Mouse (Mus musculus) lung, embryonic 16.5 days (tissue): ENCODE data around the gene Pafah2. TPM values are rescaled to one million over a fixed set of nuclear protein-coding genes. Genes with fewer than 3 reads are reported as not detected.
A peak's percentile ranks its signal among the peaks of the same experiment; 100 is the strongest.

Source experiments
- ATAC-seq: fragments of 200-750 bp; cut with Nextera tagmentation; 2 replicates; pipeline ENCODE4 v1.8.0; 2017; ENCODE audit warnings: low read depth, mild to moderate bottlenecking, moderate library complexity
- H3K27ac ChIP-seq: fragments of 300-500 bp; sonication (generic); 2 replicates; pipeline ENCODE4 v1.5.1; 2014; ENCODE audit warnings: mild to moderate bottlenecking, control low read depth, low read length
- H3K27me3 ChIP-seq: fragments of 300-500 bp; sonication (generic); 2 replicates; pipeline ENCODE4 v1.6.1; 2014; ENCODE audit warnings: low read depth, low read length, mixed read lengths; ENCODE audit not compliant: control insufficient read depth, insufficient read depth
- H3K36me3 ChIP-seq: fragments of 300-500 bp; sonication (generic); 2 replicates; pipeline ENCODE4 v1.6.1; 2014; ENCODE audit warnings: low read length; ENCODE audit not compliant: control insufficient read depth, insufficient read depth
- H3K4me1 ChIP-seq: fragments of 300-500 bp; sonication (generic); replicated peaks from 2 replicates; pipeline ENCODE4 v1.6.1; 2014; ENCODE audit warnings: low read length, mixed read lengths; ENCODE audit not compliant: control insufficient read depth, insufficient read depth
- H3K4me2 ChIP-seq: fragments of 300-500 bp; sonication (generic); 2 replicates; pipeline ENCODE4 v1.6.1; 2014; ENCODE audit warnings: low read depth, low read length, control low read depth
- H3K4me3 ChIP-seq: fragments of 300-500 bp; sonication (generic); 2 replicates; pipeline ENCODE4 v1.5.1; 2014; ENCODE audit warnings: mild to moderate bottlenecking, low read length, control low read depth
- H3K9ac ChIP-seq: fragments of 300-500 bp; sonication (generic); 2 replicates; pipeline ENCODE4 v1.6.1; 2014; ENCODE audit warnings: low read length, control low read depth
- H3K9me3 ChIP-seq: fragments of 300-500 bp; sonication (generic); 2 replicates; pipeline ENCODE4 v1.6.1; 2016; ENCODE audit warnings: low read length; ENCODE audit not compliant: control insufficient read depth
- WGBS: fragments of 180-500 bp; shearing (Covaris S2); extraction: QIAGEN DNeasy Blood & Tissue Kit; methylation state at CpG from one replicate; pipeline ENCODE4 v1.1.7; 2014; 5-methylcytosine and 5-hydroxymethylcytosine counted together
- polyA plus RNA-seq: library from polyadenylated mRNA; unstranded; fragments of >200 nt; fragmentation: Nextera tagmentation; extraction: Ambion mirVana; gene quantifications from 2 replicates; pipeline ENCODE4 v1.2.1, GENCODE M21; 2015

Gene Pafah2
- polyA plus RNA-seq, 1 experiment from 2014 or later, result 14.3 TPM

GRCm38 (mm10) chr4:134401856-134402570, 5.9 kb downstream of the Pafah2 start:
- Histone ChIP-seq H3K4me3 (no peak overlapping the region), H3K36me3 (no peaks in the 10 kb centered on the region), H3K9ac (no peak overlapping the region)

GRCm38 (mm10) chr4:134402571-134403262, 6.6 kb downstream of the Pafah2 start:
- Histone ChIP-seq H3K4me3 (no peak overlapping the region), H3K36me3 (no peaks in the 10 kb centered on the region), H3K9ac (no peak overlapping the region), H3K9me3 (no peaks in the 10 kb centered on the region), H3K27me3 (no peaks in the 10 kb centered on the region), H3K4me2 (no peak overlapping the region), H3K4me1 (peaks cover 15% of the 10 kb centered on the region), H3K27ac (no peak overlapping the region)
- ATAC-seq, result peak; percentile 40; the same call in 1 of the 2 replicates
- WGBS, result 44% methylated on average over 16 of the region's 16 CpGs

More at GRCm38 (mm10) chr4:134401856-134402570, 5.9 kb downstream of the Pafah2 start:
- ATAC-seq, result no peak
- Histone ChIP-seq H3K27ac (no peak overlapping the region), H3K4me2 (peak overlapping the region; percentile 77), H3K9me3 (no peaks in the 10 kb centered on the region), H3K4me1 (peaks cover 20% of the 10 kb centered on the region), H3K27me3 (no peaks in the 10 kb centered on the region)
- 54% methylated on average over 16 of the region's 16 CpGs for WGBS

- no peak overlapping the region for H3K9ac ChIP-seq
- WGBS, result 44% methylated on average over 7 of the region's 7 CpGs
- H3K4me1 ChIP-seq, result peaks cover 15% of the 10 kb centered on the region
- H3K9me3 ChIP-seq, result no peaks in the 10 kb centered on the region
- no peak overlapping the region for H3K4me2 ChIP-seq
- no peaks in the 10 kb centered on the region for H3K27me3 ChIP-seq
- no peak for ATAC-seq
- H3K36me3 ChIP-seq, result no peaks in the 10 kb centered on the region
- no peak overlapping the region for H3K27ac ChIP-seq
- no peak overlapping the region for H3K4me3 ChIP-seq
These were observed 7.6 kb downstream of the Pafah2 start for GRCm38 (mm10) chr4:134403721-134404120.

GRCm38 (mm10) chr4:134409286-134409685, 13.2 kb downstream of the Pafah2 start:
- ATAC-seq, result no peak
- WGBS, result 69% methylated on average over 5 of the region's 5 CpGs
- H3K9ac ChIP-seq, result no peak overlapping the region
- H3K27me3 ChIP-seq, result no peaks in the 10 kb centered on the region
- H3K4me1 ChIP-seq, result no peaks in the 10 kb centered on the region
- no peak overlapping the region for H3K4me3 ChIP-seq
- H3K36me3 ChIP-seq, result 0 out of 2 replicates have a peak, but pooled peaks cover 3% of the 10 kb centered on the region
- H3K27ac ChIP-seq, result no peak overlapping the region
- no peak overlapping the region for H3K4me2 ChIP-seq
- no peaks in the 10 kb centered on the region for H3K9me3 ChIP-seq

- ATAC-seq, result no peak
- no peaks in the 10 kb centered on the region for H3K4me1 ChIP-seq
- no peak overlapping the region for H3K27ac ChIP-seq
- peaks cover 6% of the 10 kb centered on the region; the same call in 1 of the 2 replicates for H3K36me3 ChIP-seq
- no peak overlapping the region for H3K4me2 ChIP-seq
- H3K27me3 ChIP-seq, result no peaks in the 10 kb centered on the region
- no peak overlapping the region for H3K4me3 ChIP-seq
- no peak overlapping the region for H3K9ac ChIP-seq
- H3K9me3 ChIP-seq, result no peaks in the 10 kb centered on the region
- 82% methylated on average over 17 of the region's 17 CpGs for WGBS
These were observed 20.1 kb downstream of the Pafah2 start for GRCm38 (mm10) chr4:134416177-134416576.

- H3K36me3 ChIP-seq, result peaks cover 6% of the 10 kb centered on the region; the same call in 1 of the 2 replicates
- H3K27ac ChIP-seq, result no peak overlapping the region
- 74% methylated on average over 15 of the region's 15 CpGs for WGBS
- no peak overlapping the region for H3K4me3 ChIP-seq
- H3K9ac ChIP-seq, result no peak overlapping the region
- H3K27me3 ChIP-seq, result no peaks in the 10 kb centered on the region
- no peak for ATAC-seq
- H3K9me3 ChIP-seq, result no peaks in the 10 kb centered on the region
- H3K4me2 ChIP-seq, result no peak overlapping the region
- H3K4me1 ChIP-seq, result no peaks in the 10 kb centered on the region
These were observed 20.5 kb downstream of the Pafah2 start for GRCm38 (mm10) chr4:134416602-134417001.

GRCm38 (mm10) chr4:134417111-134417510, 21.0 kb downstream of the Pafah2 start:
- H3K9me3 ChIP-seq, result no peaks in the 10 kb centered on the region
- no peak overlapping the region for H3K27ac ChIP-seq
- H3K36me3 ChIP-seq, result peaks cover 6% of the 10 kb centered on the region; the same call in 1 of the 2 replicates
- no peak for ATAC-seq
- no peak overlapping the region for H3K4me2 ChIP-seq
- 55% methylated on average over 7 of the region's 7 CpGs for WGBS
- no peaks in the 10 kb centered on the region for H3K27me3 ChIP-seq
- H3K4me3 ChIP-seq, result no peak overlapping the region
- H3K9ac ChIP-seq, result no peak overlapping the region
- no peaks in the 10 kb centered on the region for H3K4me1 ChIP-seq

- Histone ChIP-seq H3K36me3 (peaks cover 5% of the 10 kb centered on the region), H3K9ac (no peak overlapping the region), H3K4me3 (no peak overlapping the region), H3K4me1 (no peaks in the 10 kb centered on the region), H3K4me2 (no peak overlapping the region), H3K9me3 (no peaks in the 10 kb centered on the region), H3K27ac (no peak overlapping the region), H3K27me3 (no peaks in the 10 kb centered on the region)
- WGBS, result 60% methylated on average over 11 of the region's 11 CpGs
- no peak for ATAC-seq
These were observed 25.9 kb downstream of the Pafah2 start for GRCm38 (mm10) chr4:134421971-134422370.

GRCm38 (mm10) chr4:134423949-134424348, 27.8 kb downstream of the Pafah2 start:
- no peaks in the 10 kb centered on the region for H3K9me3 ChIP-seq
- no peak overlapping the region for H3K9ac ChIP-seq
- peaks cover 2% of the 10 kb centered on the region; the same call in 1 of the 2 replicates for H3K36me3 ChIP-seq
- no peaks in the 10 kb centered on the region for H3K4me1 ChIP-seq
- H3K27ac ChIP-seq, result no peak overlapping the region
- H3K27me3 ChIP-seq, result no peaks in the 10 kb centered on the region
- WGBS, result 86% methylated on average over 7 of the region's 7 CpGs
- H3K4me2 ChIP-seq, result no peak overlapping the region
- ATAC-seq, result no peak
- no peak overlapping the region for H3K4me3 ChIP-seq
